Mouse (Mus musculus): ENCODE measurements at regions not wholly inside any gene's neighbourhood (a gene's known extent, or its start where the extent isn't known, plus 50 kb on each side); places are given as distances from the start of the nearest gene placed in this dataset.

DNA sequence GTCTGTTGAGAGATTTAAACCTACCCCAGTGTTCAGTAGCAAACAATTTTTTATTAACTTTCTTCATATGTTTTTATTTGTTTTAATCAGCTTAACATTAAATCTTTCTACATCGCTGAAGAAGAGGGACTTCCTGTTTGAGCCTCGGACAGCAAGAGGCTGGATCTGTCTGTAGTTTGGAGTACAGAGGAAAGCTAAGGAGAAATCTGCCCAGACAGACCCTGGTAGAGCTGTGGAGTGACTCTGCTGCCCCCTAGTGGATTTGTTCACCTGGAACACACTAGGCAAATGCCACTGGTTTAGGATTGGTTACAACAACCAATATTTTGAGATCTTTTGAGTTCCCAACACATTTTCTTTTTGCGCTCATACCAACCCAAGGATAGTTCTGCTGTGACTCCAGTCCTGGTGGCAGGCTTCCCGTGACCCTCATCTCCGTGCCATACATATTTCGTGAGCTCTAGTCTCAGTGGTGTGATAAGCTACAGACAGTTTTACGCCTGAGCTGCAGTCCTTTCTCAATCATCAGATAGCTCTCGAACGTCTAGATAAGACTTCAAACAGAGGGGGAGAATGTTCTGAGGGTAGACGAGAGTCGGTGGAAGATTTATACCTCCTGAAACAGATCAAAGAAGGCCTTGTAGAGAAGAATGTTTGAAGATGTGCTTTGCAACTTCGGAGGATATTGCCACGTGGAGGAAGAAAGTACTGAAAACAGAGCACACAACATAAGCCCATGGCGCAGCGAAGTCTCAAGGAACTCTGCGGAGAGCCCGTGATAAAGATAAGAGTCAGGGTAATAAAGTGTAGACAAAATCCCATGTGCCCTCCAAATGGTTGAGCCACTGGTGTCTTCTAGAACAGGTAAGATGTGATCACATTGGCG, 119.0 kb upstream of the Nabp1 start:
- H3K27me3 ChIP-seq (ENCODE audit: control insufficient read depth, insufficient read depth, low read depth, low read length) = no peaks in the 10 kb centered on the region
- no peaks in the 10 kb centered on the region for H3K36me3 ChIP-seq (ENCODE audit: control insufficient read depth, insufficient read depth)
- H3K9me3 ChIP-seq (replicated peaks; ENCODE audit: control insufficient read depth, low read length) = no peaks in the 10 kb centered on the region
- no peak overlapping the region for H3K27ac ChIP-seq (ENCODE audit: low read length)
- no peak overlapping the region for H3K4me3 ChIP-seq (ENCODE audit: low read depth, low read length)
- peak; percentile 69; the same call in 1 of the 2 replicates for ATAC-seq (ENCODE audit: low read depth)
- H3K4me2 ChIP-seq (ENCODE audit: low read depth, low read length) = peak overlapping the region; percentile 22; the same call in 1 of the 2 replicates
- H3K4me1 ChIP-seq (ENCODE audit: control insufficient read depth, low read depth, low read length) = no peaks in the 10 kb centered on the region
- no peak overlapping the region for H3K9ac ChIP-seq (ENCODE audit: low read depth, low read length)
- WGBS (ENCODE audit: insufficient replicate concordance) = 14% methylated on average over 18 of the region's 18 CpGs

GRCm38 (mm10) chr1:51594666-51595065, 116.4 kb upstream of the Nabp1 start:
- 52% methylated on average over 4 of the region's 4 CpGs for WGBS (ENCODE audit: insufficient replicate concordance)
- Histone ChIP-seq H3K9me3 (replicated peaks; ENCODE audit: control insufficient read depth, low read length) (no peaks in the 10 kb centered on the region), H3K4me3 (ENCODE audit: low read depth, low read length) (no peak overlapping the region), H3K9ac (ENCODE audit: low read depth, low read length) (no peak overlapping the region), H3K4me2 (ENCODE audit: low read depth, low read length) (no peak overlapping the region), H3K27me3 (ENCODE audit: control insufficient read depth, insufficient read depth, low read depth, low read length) (no peaks in the 10 kb centered on the region), H3K27ac (ENCODE audit: low read length) (no peak overlapping the region), H3K36me3 (ENCODE audit: control insufficient read depth, insufficient read depth) (no peaks in the 10 kb centered on the region), H3K4me1 (ENCODE audit: control insufficient read depth, low read depth, low read length) (no peaks in the 10 kb centered on the region)
- ATAC-seq (ENCODE audit: low read depth) = no peak

GRCm38 (mm10) chr1:51593621-51594441, 115.6 kb upstream of the Nabp1 start:
- Histone ChIP-seq H3K27ac (ENCODE audit: low read length) (no peak overlapping the region), H3K4me2 (ENCODE audit: low read depth, low read length) (no peak overlapping the region), H3K27me3 (ENCODE audit: control insufficient read depth, insufficient read depth, low read depth, low read length) (no peaks in the 10 kb centered on the region), H3K4me3 (ENCODE audit: low read depth, low read length) (no peak overlapping the region), H3K36me3 (ENCODE audit: control insufficient read depth, insufficient read depth) (no peaks in the 10 kb centered on the region), H3K9me3 (replicated peaks; ENCODE audit: control insufficient read depth, low read length) (no peaks in the 10 kb centered on the region), H3K9ac (ENCODE audit: low read depth, low read length) (no peak overlapping the region), H3K4me1 (ENCODE audit: control insufficient read depth, low read depth, low read length) (no peaks in the 10 kb centered on the region)
- WGBS (ENCODE audit: insufficient replicate concordance) = 33% methylated on average over 10 of the region's 10 CpGs
- ATAC-seq (ENCODE audit: low read depth) = no peak

DNA sequence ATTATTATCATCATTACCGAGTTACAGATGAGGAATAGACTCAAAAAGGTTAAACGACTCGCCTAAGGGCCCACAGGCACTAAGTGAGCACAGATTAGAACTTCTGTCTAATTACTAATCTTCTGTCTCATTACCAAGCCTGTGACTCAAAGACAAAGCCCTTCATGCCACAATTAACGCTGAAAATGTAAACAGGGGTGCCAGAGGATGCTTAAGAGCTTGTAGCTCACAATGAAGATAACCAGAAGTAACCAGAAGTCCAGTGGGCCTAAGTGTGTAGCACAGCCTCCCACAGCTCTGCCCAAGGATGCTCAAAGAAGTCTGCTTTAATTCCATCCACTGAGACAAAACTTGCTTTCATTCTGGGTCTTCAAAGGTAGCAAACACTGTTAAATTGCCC, 113.7 kb upstream of the Nabp1 start:
- ATAC-seq (ENCODE audit: low read depth) = no peak
- Histone ChIP-seq H3K4me3 (ENCODE audit: low read depth, low read length) (no peak overlapping the region), H3K4me1 (ENCODE audit: control insufficient read depth, low read depth, low read length) (no peaks in the 10 kb centered on the region), H3K9me3 (replicated peaks; ENCODE audit: control insufficient read depth, low read length) (no peaks in the 10 kb centered on the region), H3K27me3 (ENCODE audit: control insufficient read depth, insufficient read depth, low read depth, low read length) (no peaks in the 10 kb centered on the region), H3K27ac (ENCODE audit: low read length) (no peak overlapping the region), H3K36me3 (ENCODE audit: control insufficient read depth, insufficient read depth) (no peaks in the 10 kb centered on the region), H3K4me2 (ENCODE audit: low read depth, low read length) (no peak overlapping the region), H3K9ac (ENCODE audit: low read depth, low read length) (no peak overlapping the region)
- 40% methylated on average over 4 of the region's 4 CpGs for WGBS (ENCODE audit: insufficient replicate concordance)

DNA sequence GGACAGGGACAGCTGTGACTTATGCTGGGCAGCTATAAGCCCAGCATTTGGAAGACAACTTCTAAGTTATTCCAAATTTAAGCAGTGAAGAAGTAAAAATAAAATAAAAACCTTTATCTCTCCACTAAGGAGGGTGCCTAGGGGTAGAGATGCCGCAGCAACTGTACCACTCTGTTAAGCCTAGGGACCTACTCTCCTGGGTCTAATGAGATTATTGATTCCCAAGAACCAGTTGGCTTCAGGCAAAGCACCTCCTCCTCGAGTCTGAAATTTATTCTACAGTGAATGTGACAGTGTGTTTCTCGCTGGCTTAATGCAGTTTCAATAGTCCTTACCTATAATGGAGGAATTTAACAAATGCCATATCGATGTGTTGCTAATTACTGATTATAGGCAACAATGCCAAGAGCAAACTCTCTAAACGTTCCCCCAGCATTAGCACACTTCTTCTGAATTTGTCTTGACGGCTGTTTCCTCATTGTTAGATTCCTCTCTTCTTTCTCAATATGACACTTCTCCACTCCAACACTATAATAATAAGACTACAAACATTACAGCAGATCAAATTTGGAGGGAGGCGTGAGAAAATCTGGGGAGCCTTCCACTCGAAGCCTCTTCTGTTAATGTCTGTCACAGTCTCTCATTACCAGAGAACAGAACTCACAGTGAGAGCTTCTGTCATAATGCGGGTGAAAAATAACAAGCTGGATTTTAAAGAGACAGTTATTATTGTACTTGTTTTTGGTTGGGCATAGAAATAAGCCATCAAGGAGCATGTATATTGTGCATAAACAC, 112.6 kb upstream of the Nabp1 start:
- Histone ChIP-seq H3K4me3 (ENCODE audit: low read depth, low read length) (no peak overlapping the region), H3K4me2 (ENCODE audit: low read depth, low read length) (no peak overlapping the region), H3K9ac (ENCODE audit: low read depth, low read length) (no peak overlapping the region), H3K27ac (ENCODE audit: low read length) (no peak overlapping the region), H3K36me3 (ENCODE audit: control insufficient read depth, insufficient read depth) (no peaks in the 10 kb centered on the region), H3K27me3 (ENCODE audit: control insufficient read depth, insufficient read depth, low read depth, low read length) (no peaks in the 10 kb centered on the region), H3K9me3 (replicated peaks; ENCODE audit: control insufficient read depth, low read length) (no peaks in the 10 kb centered on the region), H3K4me1 (ENCODE audit: control insufficient read depth, low read depth, low read length) (no peaks in the 10 kb centered on the region)
- ATAC-seq (ENCODE audit: low read depth) = no peak
- 54% methylated on average over 9 of the region's 9 CpGs for WGBS (ENCODE audit: insufficient replicate concordance)

DNA sequence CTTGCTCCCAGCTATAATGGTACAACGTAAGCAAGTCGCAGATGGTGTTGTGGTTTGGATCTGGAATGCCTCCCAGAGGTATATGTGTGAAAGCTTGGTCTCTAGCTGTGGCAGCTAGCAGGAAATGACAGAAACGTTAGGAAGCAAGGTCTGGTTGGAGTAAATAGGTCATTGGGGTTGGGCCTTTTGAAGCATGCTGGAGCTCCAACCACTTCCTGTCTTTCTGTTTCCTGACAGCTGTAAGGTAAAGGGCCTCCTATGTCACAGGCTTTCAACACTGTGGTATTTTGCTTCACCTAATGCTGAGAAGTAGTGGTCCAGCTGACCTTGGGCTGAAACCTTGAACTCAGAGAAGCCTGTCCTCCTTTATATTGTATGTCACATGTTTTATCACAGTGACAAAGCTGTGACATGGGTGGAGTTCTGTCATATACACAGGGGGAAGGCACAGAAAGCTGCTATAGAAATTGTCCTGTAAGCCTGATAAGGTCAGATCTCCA, 106.8 kb upstream of the Nabp1 start:
- no peak overlapping the region for H3K4me3 ChIP-seq (ENCODE audit: low read depth, low read length)
- H3K9ac ChIP-seq (ENCODE audit: low read depth, low read length) = no peak overlapping the region
- peak; percentile 57 for ATAC-seq (ENCODE audit: low read depth)
- 9% methylated on average over 3 of the region's 3 CpGs for WGBS (ENCODE audit: insufficient replicate concordance)
- H3K36me3 ChIP-seq (ENCODE audit: control insufficient read depth, insufficient read depth) = no peaks in the 10 kb centered on the region
- H3K4me1 ChIP-seq (ENCODE audit: control insufficient read depth, low read depth, low read length) = peaks cover 19% of the 10 kb centered on the region
- H3K27me3 ChIP-seq (ENCODE audit: control insufficient read depth, insufficient read depth, low read depth, low read length) = no peaks in the 10 kb centered on the region
- H3K9me3 ChIP-seq (replicated peaks; ENCODE audit: control insufficient read depth, low read length) = no peaks in the 10 kb centered on the region
- no peak overlapping the region for H3K27ac ChIP-seq (ENCODE audit: low read length)
- H3K4me2 ChIP-seq (ENCODE audit: low read depth, low read length) = no peak overlapping the region

DNA sequence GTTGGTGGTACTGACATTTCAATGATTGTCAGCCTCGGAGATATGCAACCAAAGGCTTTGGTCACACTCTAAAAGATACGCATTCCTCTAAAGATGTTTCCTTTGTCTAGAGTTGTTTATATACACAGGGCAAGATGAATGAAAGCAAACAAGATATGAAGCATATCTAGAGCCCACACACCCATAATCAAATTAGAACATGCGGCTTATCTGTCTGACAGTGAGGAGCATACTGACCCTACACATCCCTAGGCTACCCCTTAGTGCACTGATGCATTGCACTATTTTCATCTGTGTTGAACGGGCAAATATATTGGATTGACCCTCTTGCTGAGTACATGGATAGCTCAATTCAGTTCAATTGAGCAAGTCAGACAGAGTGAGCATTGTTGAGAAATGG, 105.6 kb upstream of the Nabp1 start:
- Histone ChIP-seq H3K4me1 (ENCODE audit: control insufficient read depth, low read depth, low read length) (peaks cover 19% of the 10 kb centered on the region), H3K27me3 (ENCODE audit: control insufficient read depth, insufficient read depth, low read depth, low read length) (no peaks in the 10 kb centered on the region), H3K4me3 (ENCODE audit: low read depth, low read length) (no peak overlapping the region), H3K9ac (ENCODE audit: low read depth, low read length) (no peak overlapping the region), H3K27ac (ENCODE audit: low read length) (no peak overlapping the region), H3K36me3 (ENCODE audit: control insufficient read depth, insufficient read depth) (no peaks in the 10 kb centered on the region), H3K4me2 (ENCODE audit: low read depth, low read length) (no peak overlapping the region), H3K9me3 (replicated peaks; ENCODE audit: control insufficient read depth, low read length) (no peaks in the 10 kb centered on the region)
- ATAC-seq (ENCODE audit: low read depth) = peak; percentile 89
- WGBS (ENCODE audit: insufficient replicate concordance) = 32% methylated on average over 4 of the region's 4 CpGs

GRCm38 (mm10) chr1:51580074-51580473, 101.8 kb upstream of the Nabp1 start:
- Histone ChIP-seq H3K4me1 (ENCODE audit: control insufficient read depth, low read depth, low read length) (peaks cover 14% of the 10 kb centered on the region), H3K9ac (ENCODE audit: low read depth, low read length) (no peak overlapping the region), H3K36me3 (ENCODE audit: control insufficient read depth, insufficient read depth) (no peaks in the 10 kb centered on the region), H3K27ac (ENCODE audit: low read length) (no peak overlapping the region), H3K4me2 (ENCODE audit: low read depth, low read length) (no peak overlapping the region), H3K4me3 (ENCODE audit: low read depth, low read length) (no peak overlapping the region), H3K9me3 (replicated peaks; ENCODE audit: control insufficient read depth, low read length) (no peaks in the 10 kb centered on the region), H3K27me3 (ENCODE audit: control insufficient read depth, insufficient read depth, low read depth, low read length) (no peaks in the 10 kb centered on the region)
- WGBS (ENCODE audit: insufficient replicate concordance) = 13% methylated on average over 7 of the region's 7 CpGs
- ATAC-seq (ENCODE audit: low read depth) = no peak

Data from liver, embryonic 16.5 days (tissue).